Mouse (Mus musculus) CD4-positive, CD25-positive, alpha-beta regulatory T cell, adult 9 weeks (primary cell): ENCODE results near the gene Cldn20. TPM values are rescaled to one million over a fixed set of nuclear protein-coding genes. Genes with fewer than 3 reads are reported as not detected.

Source experiments
- polyA plus RNA-seq: library from polyadenylated mRNA; unstranded; fragments of 100-300 nt; shearing (Covaris generic); gene quantifications from one replicate; pipeline ENCODE4 v1.2.1, GENCODE M21; 2017

The Cldn20 gene
- not detected for polyA plus RNA-seq

GRCm38 (mm10) chr17:3532254-3532653 is at the start of gene Cldn20:
Gene Cldn20, plus strand, starts transcription at chr17:3532554.

GRCm38 (mm10) chr17:3557331-3558311 is 25.3 kb downstream of the Cldn20 start, which contains the start of gene Tfb1m:
Gene Tfb1m, minus strand, starts transcription at chr17:3557781.

Other genes starting within 250 kb of the Cldn20 start
- 1.4 TPM for gene Tiam2, start 206.0 kb upstream of the Cldn20 start, polyA plus RNA-seq
- gene Tfb1m, start 25.2 kb downstream of the Cldn20 start, polyA plus RNA-seq = 14.4 TPM
- gene Nox3, start 163.7 kb downstream of the Cldn20 start, polyA plus RNA-seq = not detected